Mouse (Mus musculus): ENCODE measurements around the gene Man2a1. TPM values are rescaled to one million over a fixed set of nuclear protein-coding genes. Genes with fewer than 3 reads are reported as not detected.

Man2a1 gene
- polyA plus RNA-seq, 1 experiment from 2014 or later: 13.7 TPM

Other genes starting within 250 kb of the Man2a1 start
- not detected in 2 replicates for gene 4930583I09Rik, start 235.3 kb downstream of the Man2a1 start, polyA plus RNA-seq (2015; fragmentation: Nextera tagmentation; extraction: Ambion mirVana)